Mouse (Mus musculus): Measurements from ENCODE around the gene Tnfaip8l1. TPM values are rescaled to one million over a fixed set of nuclear protein-coding genes. Genes with fewer than 3 reads are reported as not detected.

Tnfaip8l1 gene
- polyA plus RNA-seq, 1 experiment from 2014 or later = 7.5 TPM

DNA sequence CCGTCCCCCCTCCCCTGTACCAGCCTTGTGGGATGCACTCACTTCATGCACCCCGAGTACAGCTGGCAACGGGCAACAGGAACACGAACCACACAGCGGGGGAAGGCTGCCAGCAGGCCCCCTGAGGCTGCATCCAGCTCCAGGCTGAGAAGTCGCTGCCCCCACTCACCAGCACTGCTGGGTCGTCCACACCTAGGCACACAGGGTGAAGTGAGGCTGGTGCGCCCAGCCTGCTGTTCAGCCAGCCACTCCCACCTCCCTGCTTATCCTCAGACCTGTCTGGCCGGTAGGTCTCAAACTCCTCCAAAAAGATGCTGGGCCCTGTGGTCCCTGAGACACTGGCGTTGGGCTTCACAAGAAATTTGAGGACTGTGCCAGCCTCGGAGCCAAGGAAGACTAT, 36.1 kb upstream of the Tnfaip8l1 start:
- H3K27me3 ChIP-seq = peaks cover 56% of the 10 kb centered on the region
- H3K36me3 ChIP-seq (replicated peaks) = peaks cover 12% of the 10 kb centered on the region; the same call in 1 of the 2 replicates

DNA sequence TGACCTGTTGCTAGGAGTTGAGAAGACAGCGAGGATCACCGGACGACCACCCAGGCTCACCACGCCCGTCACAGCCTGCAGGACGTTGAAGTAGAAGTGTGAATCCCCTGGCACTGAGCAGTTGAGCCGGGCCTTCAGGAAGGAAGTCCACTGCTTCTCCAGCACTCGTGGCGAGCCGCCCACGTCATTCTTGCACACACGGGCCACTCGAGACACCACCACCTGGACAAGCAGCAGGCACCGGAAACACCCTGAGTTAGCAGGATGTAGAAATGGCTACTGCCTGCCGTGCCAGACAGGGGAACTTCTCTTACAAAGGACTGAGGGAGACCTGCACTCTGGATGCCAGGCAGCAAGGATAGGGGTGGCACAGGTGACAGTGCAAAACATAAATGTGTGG, 34.0 kb upstream of the Tnfaip8l1 start:
- Histone ChIP-seq H3K4me3 (replicated peaks) (no peak overlapping the region), H3K9me3 (no peaks in the 10 kb centered on the region; the same call in 1 of the 2 replicates), H3K9ac (no peak overlapping the region), H3K4me1 (peaks cover 10% of the 10 kb centered on the region), H3K27ac (no peak overlapping the region), H3K36me3 (replicated peaks) (peaks cover 12% of the 10 kb centered on the region; the same call in 1 of the 2 replicates), H3K4me2 (no peak overlapping the region), H3K27me3 (peaks cover 36% of the 10 kb centered on the region)
- WGBS = 89% methylated on average over 15 of the region's 15 CpGs
- ATAC-seq (ENCODE audit: low FRiP score) = no peak

More for the DNA sequence above, 36.1 kb upstream of the Tnfaip8l1 start:
- 77% methylated on average over 11 of the region's 11 CpGs for WGBS
- peaks cover 9% of the 10 kb centered on the region for H3K9me3 ChIP-seq
- no peak overlapping the region for H3K4me3 ChIP-seq (replicated peaks)
- no peak for ATAC-seq (ENCODE audit: low FRiP score)
- H3K27ac ChIP-seq = no peak overlapping the region
- peaks cover 10% of the 10 kb centered on the region for H3K4me1 ChIP-seq
- H3K4me2 ChIP-seq = no peak overlapping the region
- no peak overlapping the region for H3K9ac ChIP-seq

DNA sequence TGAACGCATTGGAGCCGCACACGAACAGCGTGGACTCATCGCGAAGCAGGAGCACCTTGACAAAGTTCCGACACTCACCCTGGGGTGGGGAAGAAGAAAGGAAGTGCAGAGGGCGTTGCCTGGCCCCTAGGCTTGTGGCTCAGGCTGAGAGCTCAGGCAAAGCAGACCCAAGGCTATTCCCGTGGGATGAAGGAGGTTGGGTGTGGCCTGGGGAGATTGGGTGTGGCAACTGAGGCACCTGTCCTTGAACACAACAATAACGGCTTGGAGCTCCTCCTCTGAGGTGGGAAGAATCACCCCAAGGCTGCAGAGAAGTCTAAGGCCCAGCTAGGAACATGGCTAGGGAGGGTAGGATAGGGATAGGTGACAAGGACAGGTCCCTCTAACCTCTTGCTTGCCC, 31.1 kb upstream of the Tnfaip8l1 start:
- peaks cover 26% of the 10 kb centered on the region for H3K27me3 ChIP-seq
- H3K4me1 ChIP-seq = peaks cover 15% of the 10 kb centered on the region
- ATAC-seq (ENCODE audit: low FRiP score) = no peak
- H3K9ac ChIP-seq = no peak overlapping the region
- no peak overlapping the region for H3K4me2 ChIP-seq
- no peaks in the 10 kb centered on the region for H3K9me3 ChIP-seq
- peaks cover 9% of the 10 kb centered on the region; the same call in 1 of the 2 replicates for H3K36me3 ChIP-seq (replicated peaks)
- 89% methylated on average over 10 of the region's 10 CpGs for WGBS
- H3K27ac ChIP-seq = no peak overlapping the region
- H3K4me3 ChIP-seq (replicated peaks) = no peak overlapping the region

DNA sequence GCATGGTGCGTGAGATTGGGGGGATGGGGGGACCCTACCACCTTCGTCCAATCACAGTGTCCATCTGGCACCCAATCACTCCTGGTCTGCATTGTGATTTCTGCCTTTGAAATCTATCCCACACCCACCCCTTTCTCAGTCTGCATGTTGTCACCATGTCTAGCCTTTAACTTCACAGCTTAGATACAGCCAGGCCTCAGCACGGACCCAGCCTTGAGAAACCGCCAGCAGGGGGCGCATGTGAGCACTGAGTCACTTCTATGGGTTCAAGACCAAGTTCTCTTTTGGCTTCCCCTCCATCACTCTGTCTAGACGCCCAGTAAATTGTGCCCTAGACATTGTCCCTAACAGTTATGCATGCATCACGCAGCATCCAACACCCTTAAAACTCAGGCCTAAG, 30.5 kb upstream of the Tnfaip8l1 start:
- 41% methylated on average over 7 of the region's 7 CpGs for WGBS
- Histone ChIP-seq H3K4me3 (replicated peaks) (no peak overlapping the region), H3K4me1 (peaks cover 15% of the 10 kb centered on the region), H3K4me2 (no peak overlapping the region), H3K27me3 (peaks cover 28% of the 10 kb centered on the region), H3K9ac (no peak overlapping the region), H3K27ac (no peak overlapping the region), H3K36me3 (replicated peaks) (peaks cover 8% of the 10 kb centered on the region; the same call in 1 of the 2 replicates), H3K9me3 (no peaks in the 10 kb centered on the region)
- ATAC-seq (ENCODE audit: low FRiP score) = 0 out of 2 replicates have a peak, but pooled peaks have one; percentile 24

DNA sequence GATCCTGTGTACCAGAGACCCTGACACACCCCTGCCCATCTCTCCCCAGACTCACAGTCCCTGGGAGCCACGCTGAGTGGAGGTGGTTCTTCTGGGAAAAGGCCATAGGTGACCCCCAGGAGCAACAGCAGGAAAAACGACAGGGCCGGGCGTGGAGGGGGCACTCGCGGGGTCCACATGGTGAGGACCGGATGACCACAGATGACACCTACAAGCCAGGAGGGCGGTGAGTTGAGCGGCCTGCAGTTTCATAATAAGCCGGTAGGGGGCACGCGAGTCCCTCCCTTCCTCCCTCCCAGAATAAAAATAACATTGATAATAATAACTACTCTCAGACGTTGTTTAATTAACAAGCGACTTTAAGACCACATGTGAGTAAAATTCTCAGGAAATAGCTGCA, 29.6 kb upstream of the Tnfaip8l1 start:
- Histone ChIP-seq H3K9me3 (no peaks in the 10 kb centered on the region), H3K4me2 (no peak overlapping the region), H3K36me3 (replicated peaks) (peaks cover 8% of the 10 kb centered on the region; the same call in 1 of the 2 replicates), H3K27ac (no peak overlapping the region), H3K27me3 (peaks cover 33% of the 10 kb centered on the region), H3K9ac (no peak overlapping the region), H3K4me3 (replicated peaks) (no peak overlapping the region), H3K4me1 (peaks cover 15% of the 10 kb centered on the region)
- WGBS = 4% methylated on average over 14 of the region's 14 CpGs
- ATAC-seq (ENCODE audit: low FRiP score) = no peak

DNA sequence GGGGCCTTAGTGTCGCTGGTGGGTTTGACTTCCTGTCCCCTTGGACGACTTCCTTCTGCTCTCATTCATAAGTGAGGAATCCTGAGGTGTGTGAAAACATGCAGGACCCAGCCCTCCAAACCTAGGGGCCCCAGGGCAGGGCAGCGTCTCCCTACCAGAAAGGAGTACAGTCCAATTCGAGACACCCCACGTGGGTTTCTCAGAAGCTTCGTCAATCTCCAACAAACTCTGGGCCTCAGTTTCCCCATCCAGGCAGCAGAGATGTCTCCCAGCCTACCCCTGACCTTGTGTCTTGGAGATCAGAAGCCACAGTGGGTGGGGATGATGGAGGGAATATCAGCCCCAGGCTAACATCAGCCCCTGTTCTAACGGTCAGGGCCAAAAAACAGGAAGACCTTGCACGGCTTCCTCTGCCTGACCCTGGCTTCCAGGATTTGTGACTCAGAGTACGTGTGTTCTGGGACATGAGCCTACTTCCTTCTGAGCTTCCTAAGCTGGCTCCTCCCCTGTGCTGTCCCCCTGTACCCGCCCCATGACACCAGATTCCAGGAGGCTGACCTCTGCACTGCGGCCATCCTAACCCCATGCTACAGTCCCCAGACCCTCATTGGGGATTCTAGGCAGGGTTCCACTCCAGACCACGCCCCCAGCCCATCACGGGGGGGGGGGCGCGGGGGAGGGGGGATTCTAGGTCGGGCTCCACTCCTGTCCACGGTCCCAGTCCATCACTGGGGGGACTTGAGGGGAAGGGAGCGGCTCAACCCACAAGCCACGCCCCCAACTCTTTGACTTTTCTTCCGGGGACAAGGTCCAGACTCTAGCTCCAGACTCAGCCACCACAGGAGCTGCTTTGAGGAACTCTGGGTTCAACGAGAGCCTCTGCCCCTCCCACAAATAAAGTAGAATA, 28.6 kb upstream of the Tnfaip8l1 start:
- ATAC-seq (ENCODE audit: low FRiP score) = no peak
- peak overlapping the region; percentile 48 for H3K4me2 ChIP-seq
- peaks cover 22% of the 10 kb centered on the region for H3K4me1 ChIP-seq
- peak overlapping the region; percentile 19; the same call in 1 of the 2 replicates for H3K4me3 ChIP-seq (replicated peaks)
- no peak overlapping the region for H3K27ac ChIP-seq
- H3K36me3 ChIP-seq (replicated peaks) = peaks cover 8% of the 10 kb centered on the region; the same call in 1 of the 2 replicates
- no peaks in the 10 kb centered on the region for H3K9me3 ChIP-seq
- 21% methylated on average over 20 of the region's 21 CpGs for WGBS
- peaks cover 41% of the 10 kb centered on the region for H3K27me3 ChIP-seq
- H3K9ac ChIP-seq = 0 out of 2 replicates have a peak overlapping the region, but pooled peaks have one; percentile 12

DNA sequence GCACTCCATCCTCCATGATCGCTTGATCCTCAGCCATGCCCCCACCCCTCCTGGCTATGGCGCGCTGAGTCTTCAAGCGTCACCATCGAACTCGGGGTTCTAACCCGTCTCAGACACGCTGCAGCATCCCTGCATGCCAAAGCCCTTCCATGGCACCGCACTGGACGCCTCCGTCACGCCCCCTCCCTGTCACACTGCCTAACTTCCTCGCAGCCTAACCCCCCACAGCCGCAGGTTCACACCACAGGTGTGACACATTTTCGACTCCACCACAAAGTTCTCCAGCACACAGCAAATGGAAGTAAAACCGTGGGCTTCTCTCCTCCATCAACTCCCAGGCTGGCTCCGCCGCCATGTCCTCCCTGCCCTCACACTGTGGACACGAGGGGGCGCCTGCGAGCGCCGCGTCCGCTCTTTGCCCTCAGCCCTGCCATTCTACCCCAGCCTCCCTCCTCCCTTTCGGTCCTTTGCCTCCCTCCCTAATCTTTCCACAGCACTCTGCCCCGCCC, 27.8 kb upstream of the Tnfaip8l1 start:
- no peak overlapping the region; the same call in 1 of the 2 replicates for H3K9ac ChIP-seq
- H3K36me3 ChIP-seq (replicated peaks) = peaks cover 8% of the 10 kb centered on the region; the same call in 1 of the 2 replicates
- H3K4me3 ChIP-seq (replicated peaks) = peak overlapping the region; percentile 19
- no peaks in the 10 kb centered on the region for H3K9me3 ChIP-seq
- peak overlapping the region; percentile 48 for H3K4me2 ChIP-seq
- 1% methylated on average over 27 of the region's 27 CpGs for WGBS
- no peak for ATAC-seq (ENCODE audit: low FRiP score)
- H3K27ac ChIP-seq = no peak overlapping the region
- peaks cover 49% of the 10 kb centered on the region for H3K27me3 ChIP-seq
- peaks cover 28% of the 10 kb centered on the region for H3K4me1 ChIP-seq

DNA sequence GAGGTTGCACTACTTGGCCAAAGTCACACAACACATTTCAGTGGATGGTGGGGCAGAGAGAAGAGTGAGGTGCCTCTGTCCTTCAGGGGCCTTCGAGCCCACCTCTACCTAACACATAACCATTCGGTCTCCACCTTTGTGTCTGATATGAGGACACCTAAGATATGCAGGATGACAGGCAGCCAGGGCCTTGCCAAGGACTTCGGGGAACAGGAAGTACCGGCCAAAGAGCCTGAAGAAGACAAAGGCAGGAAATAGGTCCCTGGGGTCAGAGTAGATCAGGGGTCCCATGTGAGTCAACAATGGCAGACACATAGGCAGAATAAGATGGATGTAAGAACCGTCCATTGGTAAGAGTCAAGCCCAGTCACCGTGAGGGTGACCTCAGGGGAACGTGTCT, 25.7 kb upstream of the Tnfaip8l1 start:
- no peak overlapping the region for H3K9ac ChIP-seq
- no peak overlapping the region for H3K4me3 ChIP-seq (replicated peaks)
- peaks cover 39% of the 10 kb centered on the region for H3K4me1 ChIP-seq
- H3K4me2 ChIP-seq = no peak overlapping the region
- no peaks in the 10 kb centered on the region for H3K9me3 ChIP-seq
- no peak overlapping the region for H3K27ac ChIP-seq
- peaks cover 70% of the 10 kb centered on the region for H3K27me3 ChIP-seq
- H3K36me3 ChIP-seq (replicated peaks) = no peaks in the 10 kb centered on the region
- no peak for ATAC-seq (ENCODE audit: low FRiP score)
- WGBS = 85% methylated on average over 7 of the region's 7 CpGs

DNA sequence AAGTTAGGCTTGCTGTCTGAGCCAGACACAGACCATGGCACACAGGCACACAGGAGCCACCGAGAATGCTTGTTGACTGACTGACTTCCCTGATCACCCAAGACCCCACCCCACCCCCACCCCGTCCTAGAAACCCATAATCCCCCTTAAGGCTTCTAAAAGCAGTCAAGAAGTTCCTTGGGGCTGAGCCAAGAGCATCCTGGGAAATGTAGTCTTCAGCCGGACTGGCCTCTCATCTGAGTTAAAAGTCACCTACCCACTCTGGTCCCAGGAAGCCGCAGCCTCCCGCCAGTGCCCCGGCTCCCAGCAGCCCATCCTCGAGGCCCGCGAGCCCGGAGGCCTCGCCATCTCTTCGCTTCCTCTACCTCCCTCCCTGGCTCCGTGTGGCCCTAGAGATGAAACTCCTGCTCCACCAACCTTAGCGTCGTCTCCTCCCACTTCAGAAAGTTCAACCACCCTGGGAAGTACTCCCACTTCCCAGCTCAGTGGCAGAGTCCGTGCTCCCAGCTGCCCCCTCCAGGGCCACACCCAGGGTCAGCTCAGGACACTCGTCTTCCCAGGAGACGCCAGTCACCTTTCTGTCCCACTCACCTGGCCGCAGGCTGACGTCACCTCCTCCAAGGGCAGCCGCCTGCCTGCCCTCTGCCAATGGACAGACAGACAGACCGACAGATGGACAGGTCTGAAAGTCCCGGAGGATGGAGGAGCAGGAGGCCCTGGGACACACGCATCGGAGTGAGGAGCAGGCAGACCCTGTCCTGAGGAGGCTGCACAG, 24.3 kb upstream of the Tnfaip8l1 start:
- peaks cover 54% of the 10 kb centered on the region for H3K4me1 ChIP-seq
- H3K27ac ChIP-seq = no peak overlapping the region
- H3K9ac ChIP-seq = peak overlapping the region; percentile 14; the same call in 1 of the 2 replicates
- no peaks in the 10 kb centered on the region for H3K9me3 ChIP-seq
- 14% methylated on average over 25 of the region's 25 CpGs for WGBS
- H3K4me2 ChIP-seq = peak overlapping the region; percentile 96
- H3K27me3 ChIP-seq = peaks cover 84% of the 10 kb centered on the region
- H3K36me3 ChIP-seq (replicated peaks) = no peaks in the 10 kb centered on the region
- no peak for ATAC-seq (ENCODE audit: low FRiP score)
- H3K4me3 ChIP-seq (replicated peaks) = peak overlapping the region; percentile 4; the same call in 1 of the 2 replicates

DNA sequence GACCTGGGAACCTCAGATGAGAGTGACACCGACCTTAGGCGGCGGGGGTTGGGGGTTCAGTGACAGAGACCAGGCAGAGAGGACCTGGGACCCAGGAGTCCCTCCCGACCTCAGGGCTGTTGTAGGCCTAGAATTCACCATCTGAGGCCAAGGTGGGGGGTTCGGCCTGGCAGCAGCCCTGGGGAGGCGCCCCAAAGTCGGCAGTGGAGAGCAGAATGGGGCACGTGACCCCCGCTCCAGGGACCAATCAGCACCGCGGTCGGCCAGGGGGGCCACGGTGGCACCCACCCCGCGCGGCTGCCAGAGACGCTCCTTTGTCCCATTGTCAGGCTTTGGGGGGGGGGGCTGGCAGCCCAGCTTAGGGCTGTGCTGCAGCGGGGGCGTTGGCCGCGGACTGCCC, 22.9 kb upstream of the Tnfaip8l1 start:
- H3K4me2 ChIP-seq = peak overlapping the region; percentile 96
- peaks cover 91% of the 10 kb centered on the region for H3K27me3 ChIP-seq
- peak; percentile 30; the same call in 1 of the 2 replicates for ATAC-seq (ENCODE audit: low FRiP score)
- peak overlapping the region; percentile 78 for H3K4me3 ChIP-seq (replicated peaks)
- no peak overlapping the region for H3K27ac ChIP-seq
- no peaks in the 10 kb centered on the region for H3K36me3 ChIP-seq (replicated peaks)
- WGBS = 6% methylated on average over 18 of the region's 21 CpGs
- H3K4me1 ChIP-seq = peaks cover 44% of the 10 kb centered on the region
- H3K9me3 ChIP-seq = no peaks in the 10 kb centered on the region
- peak overlapping the region; percentile 74 for H3K9ac ChIP-seq

DNA sequence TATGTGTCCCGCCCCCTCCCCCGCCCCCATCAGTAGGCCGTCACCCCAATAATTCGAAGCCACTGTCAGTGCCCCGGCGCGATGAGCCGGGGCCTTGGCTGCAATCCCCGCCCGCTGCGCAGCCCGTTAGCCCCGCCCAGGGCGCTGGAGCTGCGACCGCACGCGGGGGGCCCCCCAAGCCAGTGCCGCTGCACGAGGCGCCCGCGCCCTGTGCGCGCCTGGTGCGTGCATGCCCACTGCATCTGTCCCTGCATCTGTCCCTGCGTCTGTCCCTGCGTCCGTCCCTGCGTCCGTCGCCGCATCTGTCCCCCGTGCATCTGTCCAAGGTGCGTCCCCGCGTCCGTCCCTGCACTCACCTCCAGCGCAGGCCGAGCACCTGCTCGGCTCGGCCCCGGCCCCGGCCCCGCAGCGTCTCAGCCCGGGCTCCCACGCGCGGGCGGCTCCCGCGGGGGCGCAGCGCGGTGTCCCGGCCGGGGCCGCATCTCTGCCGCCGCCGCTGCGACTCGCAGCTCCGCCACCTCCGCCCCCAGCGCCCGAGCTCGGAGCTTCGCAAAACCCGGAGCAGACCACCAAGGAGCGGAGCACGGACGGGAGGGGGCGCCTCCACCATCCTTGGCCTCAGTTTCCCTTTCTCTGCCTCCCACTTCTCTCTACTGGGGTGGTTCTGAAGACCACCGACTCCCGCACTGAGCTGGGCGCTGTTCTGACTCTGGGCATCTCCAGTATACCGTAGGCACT, 22.2 kb upstream of the Tnfaip8l1 start, which contains the start of gene Sema6b:
Sema6b (minus strand) TSS at position 486 of the 738 bp plus-strand sequence.
- ATAC-seq (ENCODE audit: low FRiP score) = peak; percentile 24
- Histone ChIP-seq H3K27ac (peak within 1 kb of the TSS; percentile 50), H3K36me3 (replicated peaks) (no peaks in the 10 kb centered on the region), H3K9me3 (no peaks in the 10 kb centered on the region), H3K9ac (peak within 1 kb of the TSS; percentile 74), H3K4me1 (peaks cover 40% of the 10 kb centered on the region), H3K27me3 (peaks cover 93% of the 10 kb centered on the region), H3K4me2 (peak within 1 kb of the TSS; percentile 96), H3K4me3 (replicated peaks) (peak within 1 kb of the TSS; percentile 78)
- 2% methylated on average over 59 of the region's 79 CpGs for WGBS

Data from forebrain, embryonic 12.5 days (tissue).